Mouse (Mus musculus): ENCODE measurements at regions not wholly inside any gene's neighbourhood (a gene's known extent, or its start where the extent isn't known, plus 50 kb on each side); places are given as distances from the start of the nearest gene placed in this dataset.

DNA sequence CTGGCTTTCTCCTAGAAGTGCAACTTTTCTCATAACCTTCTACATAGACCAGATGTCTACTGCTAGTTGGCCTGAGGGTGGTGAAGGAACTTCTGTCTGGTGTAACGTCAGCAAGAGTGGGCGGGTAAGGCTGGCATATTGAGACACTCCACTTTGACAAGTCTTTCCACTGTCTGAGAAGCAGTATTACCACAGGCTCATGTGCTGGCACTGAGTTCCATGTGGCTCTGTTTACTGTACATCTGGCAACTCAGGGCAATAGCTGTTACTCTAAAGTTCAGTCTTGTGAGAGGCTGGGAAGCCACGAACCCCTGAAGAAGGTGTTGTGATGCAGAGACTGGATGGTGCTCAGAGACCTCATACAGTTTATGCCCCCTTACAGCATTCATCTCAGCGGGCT, 230.7 kb upstream of the Tbx18 start:
- no peak for DNase-seq (ENCODE audit: low spot score in 2 of 2)

DNA sequence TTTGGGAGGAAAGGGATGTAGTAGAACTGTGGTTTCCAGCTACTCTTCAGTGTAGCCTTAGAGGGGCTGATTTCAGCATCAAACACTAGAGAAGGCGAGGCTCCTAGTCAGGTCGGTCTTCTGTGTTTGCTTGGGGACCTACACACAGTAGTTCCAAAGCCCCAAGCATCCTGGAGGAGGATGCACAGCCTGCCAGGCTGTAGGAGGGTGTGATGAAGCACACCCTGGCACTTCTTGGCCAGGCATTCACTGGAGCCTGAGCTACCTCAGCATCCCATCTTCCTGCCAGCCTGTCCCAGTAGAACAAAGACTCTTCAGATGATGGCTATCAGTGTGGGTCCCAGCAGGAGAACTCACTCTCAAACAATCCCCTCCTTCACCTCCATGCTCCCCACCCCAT, 233.4 kb upstream of the Tbx18 start:
- no peak for DNase-seq (ENCODE audit: low spot score in 2 of 2)

DNA sequence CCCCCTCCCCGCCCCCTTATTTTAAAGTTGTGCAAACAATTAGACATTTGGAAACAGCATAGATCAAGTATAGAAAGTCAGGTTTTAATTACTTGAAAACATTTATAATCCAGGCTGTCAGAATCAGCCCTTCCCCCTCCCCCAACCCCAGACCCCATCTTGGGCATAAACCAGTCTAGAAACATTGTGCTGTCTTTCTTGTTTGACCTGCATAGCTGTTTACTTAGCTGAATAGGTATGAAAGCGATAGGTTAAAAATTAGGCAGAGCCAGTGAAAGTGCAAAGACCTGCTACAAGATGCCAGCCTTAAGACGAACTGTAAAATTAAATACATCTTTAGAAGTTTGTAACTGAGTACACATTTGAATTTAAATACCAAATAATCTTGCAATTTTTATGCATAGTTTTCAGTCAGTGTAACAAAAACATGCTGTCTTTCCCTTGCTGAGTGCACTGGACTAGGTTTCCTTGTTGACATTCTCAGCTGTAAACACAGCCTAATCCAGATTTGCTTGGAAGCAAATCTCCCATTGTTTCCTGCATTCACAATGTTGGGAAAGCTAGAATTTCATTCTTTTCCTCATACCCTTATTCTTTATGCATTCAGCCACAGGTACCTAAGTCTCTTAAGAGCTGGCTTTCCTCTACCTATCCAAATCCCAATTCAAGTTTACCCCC, 234.2 kb upstream of the Tbx18 start:
- DNase-seq (ENCODE audit: low spot score in 2 of 2) = no peak

DNA sequence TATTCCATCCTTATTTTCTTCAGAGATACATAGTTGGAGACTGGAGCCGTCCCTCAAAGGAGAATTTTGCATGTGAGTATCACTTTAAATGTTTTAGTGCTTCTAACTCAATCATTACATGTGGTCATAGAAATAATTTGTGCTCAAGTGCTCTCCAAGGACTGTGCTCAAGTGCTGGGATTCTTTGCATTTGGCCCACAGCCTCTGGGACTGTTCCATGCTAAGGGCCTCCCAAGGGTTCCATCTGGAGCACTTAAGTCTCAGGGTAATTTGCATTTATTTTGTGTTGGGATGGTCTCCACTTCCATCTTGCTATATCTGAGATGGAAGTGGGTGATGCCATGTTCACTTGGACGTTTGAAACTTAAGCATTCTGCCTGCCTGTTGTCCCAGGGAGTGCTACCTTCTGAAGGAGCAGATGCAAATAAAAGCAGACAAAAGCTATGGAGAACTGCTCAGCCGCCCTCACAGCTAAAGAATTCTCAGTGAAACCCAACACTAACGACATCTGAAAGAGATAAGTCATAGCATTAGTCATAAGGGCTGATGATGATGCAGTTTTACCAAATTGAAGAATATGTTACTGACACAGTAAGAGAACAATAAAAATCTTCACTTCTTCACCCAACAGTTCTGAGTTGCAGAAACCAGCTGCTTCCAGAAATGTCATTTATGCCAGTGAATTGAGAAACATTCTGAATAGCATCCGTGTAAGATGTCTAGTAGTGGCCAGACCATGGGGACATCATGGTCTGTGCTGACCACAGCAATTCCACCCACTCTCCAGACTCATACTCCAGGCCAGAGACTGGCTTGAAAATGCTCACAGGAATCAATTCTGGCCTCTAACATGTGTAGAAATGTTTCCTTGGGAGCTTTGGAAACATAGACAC, 237.4 kb upstream of the Tbx18 start:
- DNase-seq (ENCODE audit: low spot score in 2 of 2) = no peak

DNA sequence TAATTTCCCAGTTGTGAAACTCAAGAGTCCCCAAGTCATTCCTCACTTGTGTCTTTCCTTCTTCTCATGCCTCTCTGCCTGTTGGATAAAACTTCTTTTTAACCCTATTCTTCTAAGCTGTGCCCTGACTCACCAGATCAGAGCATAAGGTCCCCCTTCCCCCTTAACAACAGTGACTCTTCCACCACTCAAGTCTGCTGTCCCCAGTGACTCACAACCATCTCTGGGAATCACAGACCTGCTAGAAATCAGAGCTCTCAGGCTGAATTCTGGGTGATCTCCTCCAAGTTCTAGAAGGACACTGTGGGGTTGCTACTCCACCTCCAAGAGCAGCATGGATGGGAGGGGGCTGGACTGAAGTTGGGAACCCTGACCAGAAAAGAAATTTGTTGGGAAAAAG, 239.5 kb upstream of the Tbx18 start:
- no peak for DNase-seq (ENCODE audit: low spot score in 2 of 2)

DNA sequence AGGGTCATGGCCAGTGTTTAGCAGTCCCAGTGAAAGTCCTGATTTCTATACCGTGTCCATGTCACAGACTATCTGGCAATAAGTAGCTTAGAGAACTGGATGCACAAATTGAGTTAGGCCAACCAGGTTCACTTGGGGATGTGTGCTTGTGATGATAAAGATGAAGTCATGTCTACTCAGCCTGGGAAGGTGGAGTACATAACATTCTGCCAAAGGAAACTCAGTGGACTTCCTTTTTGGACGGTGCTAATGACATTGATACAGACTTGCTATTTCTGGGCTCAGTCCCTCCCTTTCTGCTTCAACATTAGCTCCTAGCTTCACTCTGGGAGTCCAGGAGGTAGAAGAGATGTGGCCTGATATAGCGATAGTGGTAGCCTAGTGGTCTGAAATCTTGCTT, 240.7 kb upstream of the Tbx18 start:
- no peak for DNase-seq (ENCODE audit: low spot score in 2 of 2)

DNA sequence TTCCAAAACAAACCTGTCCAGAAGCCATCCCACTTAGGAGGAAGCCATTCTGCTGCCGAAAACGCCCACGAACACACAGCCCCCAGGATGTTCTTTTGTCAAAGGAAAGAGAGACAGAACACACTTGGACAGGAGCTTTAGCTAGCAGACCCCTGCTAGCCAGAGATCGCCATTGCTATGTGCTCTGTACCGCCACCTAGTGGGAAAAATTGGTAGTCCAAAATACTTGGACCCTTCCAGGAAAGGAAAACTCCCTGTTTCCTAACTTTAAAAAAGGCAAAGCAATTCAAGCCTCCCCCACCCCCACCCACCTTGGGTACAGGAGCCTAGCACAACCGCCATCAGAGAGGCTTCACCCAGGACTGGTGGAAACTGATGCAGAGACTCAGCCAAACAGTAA, 242.5 kb upstream of the Tbx18 start:
- no peak for DNase-seq (ENCODE audit: low spot score in 2 of 2)

DNA sequence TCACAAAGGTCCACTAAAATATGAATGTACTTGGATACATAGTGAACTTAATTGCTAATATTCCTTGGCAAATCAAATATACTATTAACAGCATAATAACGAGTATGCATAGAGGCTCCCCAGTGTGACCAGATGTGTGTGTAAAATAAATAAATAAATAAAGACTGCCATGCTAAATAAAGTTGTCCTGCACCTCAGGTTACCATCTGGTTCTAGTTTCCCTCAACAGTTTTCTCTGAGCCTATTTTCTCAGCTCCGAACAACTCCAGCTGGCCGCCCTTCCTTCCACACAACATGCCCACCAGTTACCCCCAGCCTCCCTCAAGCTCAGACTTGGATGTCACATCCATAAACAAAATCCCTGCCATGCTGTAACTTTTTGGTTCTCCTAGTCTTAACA, 253.8 kb upstream of the Tbx18 start:
- DNase-seq (ENCODE audit: low spot score in 2 of 2) = peak; percentile 17 to 52

DNA sequence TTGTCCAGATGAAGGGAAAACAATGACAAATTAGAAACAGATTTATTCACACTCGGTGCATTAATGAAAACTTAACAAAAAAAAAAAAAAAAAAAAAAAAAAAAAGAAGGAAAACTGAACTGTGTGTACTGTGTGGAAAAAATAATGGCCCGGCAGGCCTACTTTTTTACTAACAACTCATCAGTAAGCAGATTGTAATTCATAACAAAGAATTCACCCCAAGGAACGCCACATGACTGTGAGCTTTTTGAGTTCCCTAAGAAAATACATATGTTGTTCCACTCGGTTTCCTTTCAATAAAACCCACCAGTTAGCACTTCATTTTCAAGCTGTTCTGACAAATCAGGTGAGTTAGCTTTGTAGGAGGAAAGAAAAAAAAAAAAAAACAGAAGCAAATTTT, 254.4 kb upstream of the Tbx18 start:
- DNase-seq (ENCODE audit: low spot score in 2 of 2) = peak in 1 of 2 experiments; percentile 10

DNA sequence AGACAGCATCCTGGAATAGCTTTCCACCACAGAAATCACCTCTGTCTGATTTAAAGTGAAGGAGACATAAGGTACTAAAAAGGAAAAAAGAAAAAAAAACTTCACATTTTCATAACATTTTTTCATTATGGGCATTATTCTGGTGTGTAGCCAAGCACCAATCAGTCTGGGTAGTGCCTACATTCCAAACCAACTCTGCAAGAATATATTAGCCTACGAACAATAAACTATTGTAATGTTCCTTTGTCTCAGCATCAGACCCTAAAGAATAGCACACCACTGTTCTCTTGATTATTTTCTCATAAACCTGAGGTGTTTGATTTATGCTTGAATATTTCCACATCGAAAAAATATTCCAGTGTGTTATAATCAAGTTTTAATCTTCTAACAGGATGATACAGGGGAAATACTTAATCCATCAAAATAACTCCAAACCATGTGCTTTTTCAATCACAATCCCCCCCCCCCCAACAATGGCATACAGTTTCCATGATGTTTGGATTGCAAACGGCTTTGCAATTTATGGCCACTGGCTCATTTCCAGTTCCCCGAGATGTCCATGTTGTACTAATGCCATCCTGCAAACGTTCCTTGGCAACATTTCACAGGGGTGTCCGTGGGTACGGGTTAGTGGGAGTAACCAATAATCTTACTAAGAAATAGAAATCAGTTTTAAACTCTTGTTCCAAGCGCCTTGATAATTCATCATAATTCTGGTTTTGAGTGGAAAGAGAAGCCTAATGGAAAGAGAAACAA, 275.1 kb upstream of the Tbx18 start:
- no peak for DNase-seq (ENCODE audit: low spot score in 2 of 2)

DNA sequence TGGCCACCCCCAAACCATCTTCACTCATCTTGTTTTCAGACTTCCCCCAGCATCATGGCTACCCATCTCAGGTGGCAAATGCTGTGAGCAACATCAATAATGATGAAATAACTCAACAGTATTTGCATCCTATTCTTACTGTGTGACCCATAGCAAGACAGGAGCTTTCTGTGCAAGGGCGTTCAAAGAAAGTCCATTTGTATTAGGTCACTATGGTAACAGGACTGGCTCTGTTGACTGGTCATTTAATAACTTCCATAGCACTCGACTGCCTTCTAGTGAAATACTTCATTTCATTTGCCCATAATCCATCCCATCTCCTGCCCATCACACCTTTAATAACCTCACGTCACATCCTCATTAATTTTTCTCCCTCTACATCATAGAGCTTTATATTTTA, 292.7 kb upstream of the Tbx18 start:
- DNase-seq (ENCODE audit: low spot score in 2 of 2) = no peak

DNA sequence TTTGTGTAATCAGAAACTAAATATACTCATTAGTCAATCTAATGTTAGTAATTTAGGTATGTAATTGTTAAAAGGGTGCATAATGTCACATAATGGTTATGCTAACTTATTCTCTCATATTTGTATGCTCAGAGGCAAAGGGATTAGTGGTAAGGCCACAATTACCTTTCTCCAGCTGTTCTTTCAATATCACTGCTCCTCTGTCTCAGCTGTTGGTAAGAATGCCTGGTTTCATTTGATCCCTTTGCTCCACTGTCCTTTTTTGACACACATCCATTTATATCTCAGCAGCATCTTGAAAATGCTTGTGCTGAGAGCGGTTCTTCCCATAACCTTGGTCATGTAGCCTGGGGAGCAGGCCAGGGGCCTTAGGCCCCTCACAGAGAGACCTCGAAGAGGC, 294.9 kb upstream of the Tbx18 start:
- DNase-seq (ENCODE audit: low spot score in 2 of 2) = no peak

DNA sequence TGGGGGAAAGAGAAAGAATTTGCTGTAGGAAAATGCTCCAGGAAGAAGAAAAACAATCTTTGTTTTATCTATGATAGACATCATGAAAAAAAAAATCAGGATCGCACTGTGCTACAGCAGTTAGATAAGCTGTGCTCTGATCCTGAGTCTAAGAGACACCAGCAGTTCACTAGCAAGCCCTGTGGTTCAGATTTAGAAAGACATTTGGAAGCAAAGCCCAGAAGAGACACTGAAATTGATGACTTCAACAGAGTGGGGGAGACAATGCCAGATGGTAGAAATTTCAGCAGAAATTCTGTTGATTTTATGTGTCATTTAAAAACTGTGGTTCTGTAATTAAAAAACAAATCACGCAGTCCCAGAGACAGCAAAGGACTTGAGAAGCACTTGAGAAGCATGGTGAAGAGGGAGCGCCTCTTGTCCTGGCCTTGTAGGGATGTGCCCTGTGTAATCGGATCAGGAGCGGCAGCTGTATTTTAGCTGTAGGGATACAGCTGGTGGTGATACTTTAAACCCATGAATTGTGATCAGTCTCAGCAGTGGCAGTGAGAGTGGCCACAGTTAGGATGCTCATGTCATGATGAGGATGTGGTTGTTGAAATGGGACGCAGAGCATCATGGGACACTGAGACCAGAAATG, 296.4 kb upstream of the Nt5e start:
- peak; percentile 11 to 59 for DNase-seq (ENCODE audit: low spot score in 2 of 2)

DNA sequence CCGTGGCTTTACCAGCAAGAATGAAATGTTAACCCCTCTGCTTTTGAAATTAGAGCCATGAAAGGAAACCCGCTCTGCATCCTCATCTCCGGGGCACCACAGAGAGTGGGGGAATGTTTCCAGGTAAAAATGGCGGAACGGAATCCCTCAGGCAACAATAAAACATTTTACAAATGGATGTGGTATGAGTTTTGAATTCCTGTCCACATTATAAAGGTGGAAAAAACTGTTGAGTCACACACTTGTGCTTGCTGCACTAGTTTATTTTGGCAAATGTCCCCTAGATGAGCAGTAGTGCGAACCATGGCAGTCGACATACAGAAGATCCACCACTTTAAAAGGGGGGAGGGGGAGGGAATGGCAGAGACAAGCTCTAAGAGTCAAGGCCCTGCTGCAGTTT, 289.4 kb upstream of the Nt5e start:
- DNase-seq (ENCODE audit: low spot score in 2 of 2) = no peak

DNA sequence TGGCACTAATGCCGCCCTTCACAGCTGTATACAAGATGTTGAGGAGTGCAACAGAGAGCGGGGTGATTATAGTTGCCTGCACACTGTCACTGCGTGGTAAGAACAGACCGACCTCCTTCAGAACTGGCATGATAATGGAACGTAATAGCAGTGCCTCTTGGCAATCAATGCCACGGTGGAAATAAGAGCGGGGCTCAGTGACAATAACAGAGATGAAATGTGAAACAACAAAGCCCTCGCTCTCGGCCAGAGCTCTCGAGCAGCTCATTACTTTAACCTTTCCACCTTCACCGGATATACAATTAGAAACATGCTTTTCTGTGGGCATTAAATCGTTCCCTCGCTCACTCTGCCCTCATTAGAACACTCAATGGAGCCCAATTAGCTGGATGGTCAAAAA, 277.7 kb upstream of the Nt5e start:
- DNase-seq (ENCODE audit: low spot score in 2 of 2) = no peak

DNA sequence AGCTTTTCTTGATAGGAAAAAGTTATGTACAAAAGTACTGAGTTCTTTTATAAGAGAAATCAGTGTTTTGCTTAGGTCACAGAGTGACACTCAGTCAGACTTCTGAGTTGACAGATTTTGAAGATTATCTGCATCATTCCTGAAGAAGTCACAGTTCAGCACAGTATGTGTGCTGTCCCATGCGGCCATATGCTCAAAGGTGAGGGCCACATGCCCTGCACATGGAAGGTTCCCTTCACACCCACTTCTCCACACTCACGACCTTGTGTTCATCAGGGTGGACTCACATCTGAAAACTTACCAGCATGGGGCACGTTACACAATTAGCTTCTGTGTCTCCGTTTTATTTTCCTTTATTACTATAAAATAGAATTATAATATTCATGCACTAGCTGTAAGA, 277.2 kb upstream of the Nt5e start:
- no peak for DNase-seq (ENCODE audit: low spot score in 2 of 2)

DNA sequence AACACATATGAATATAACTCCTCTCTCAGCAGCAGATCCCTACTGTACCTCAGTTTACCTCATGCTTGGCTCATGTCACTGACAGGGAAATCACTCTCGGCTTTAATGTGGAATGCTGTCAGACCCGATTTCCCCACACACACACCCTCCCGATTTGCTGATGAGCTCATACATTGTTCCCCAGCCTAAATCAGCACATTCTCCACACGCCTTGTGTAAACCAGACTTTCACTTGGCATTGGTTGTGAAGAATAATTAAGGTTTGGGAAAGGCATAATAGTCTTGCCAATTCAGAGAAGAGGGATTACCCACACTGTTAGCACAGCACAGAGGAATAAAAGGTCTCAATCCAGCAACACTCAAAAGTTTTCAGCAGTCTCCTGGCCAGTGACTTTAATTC, 268.4 kb upstream of the Nt5e start:
- DNase-seq (ENCODE audit: low spot score in 2 of 2) = peak in 1 of 2 experiments; percentile 27

DNA sequence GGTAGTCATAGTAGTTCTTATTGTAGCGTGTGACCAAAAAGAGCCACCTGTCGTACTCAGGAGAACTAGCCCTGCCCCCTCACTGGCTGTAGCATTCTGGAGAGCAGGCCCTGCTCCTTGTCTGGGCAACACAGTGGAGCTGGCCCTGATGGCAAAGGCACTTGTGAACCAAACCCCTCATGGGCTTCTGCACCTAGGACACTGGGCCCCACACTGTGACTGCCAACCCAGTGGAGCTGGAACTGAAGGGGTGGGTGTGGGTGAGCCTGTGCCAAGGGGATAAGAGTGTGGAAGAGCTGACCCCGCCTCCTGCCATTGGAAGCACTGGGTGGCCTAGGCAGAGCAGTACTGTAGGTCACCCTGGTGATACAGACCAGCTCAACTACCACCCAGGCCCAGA, 268.0 kb upstream of the Nt5e start:
- no peak for DNase-seq (ENCODE audit: low spot score in 2 of 2)

DNA sequence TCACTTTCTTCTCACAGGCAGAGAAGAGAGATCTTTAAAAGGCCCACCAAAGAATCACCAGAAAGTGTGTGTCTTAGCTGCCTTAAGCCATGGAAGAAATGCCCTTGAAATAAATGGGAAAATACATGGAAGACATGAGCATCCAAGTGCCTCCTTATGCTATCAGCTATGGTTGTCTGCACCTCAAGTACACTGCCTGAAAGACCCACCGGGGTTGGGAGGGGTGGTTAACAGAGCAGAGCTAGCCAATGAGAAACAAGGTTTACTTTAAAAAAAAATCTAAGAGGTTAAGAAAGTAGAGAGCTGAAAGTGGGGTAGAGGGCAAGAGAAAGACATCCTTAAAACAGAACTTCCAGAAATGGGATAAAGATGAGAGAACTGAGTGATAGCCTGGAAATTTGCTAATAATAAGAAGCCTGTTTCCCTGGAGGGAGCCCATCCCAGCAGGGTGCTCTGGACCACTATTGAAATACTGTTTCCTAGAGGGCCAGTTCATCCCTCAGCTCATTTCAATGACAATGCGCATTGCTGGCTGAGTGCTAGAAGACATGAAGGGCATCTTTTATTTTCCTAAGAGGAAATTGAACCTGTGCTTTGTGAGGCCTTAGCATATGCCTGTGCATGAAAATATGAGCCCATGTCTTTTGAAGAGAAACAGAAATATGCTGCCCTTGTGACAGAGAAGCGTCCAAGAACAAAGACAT, 262.9 kb upstream of the Nt5e start:
- no peak for DNase-seq (ENCODE audit: low spot score in 2 of 2)

DNA sequence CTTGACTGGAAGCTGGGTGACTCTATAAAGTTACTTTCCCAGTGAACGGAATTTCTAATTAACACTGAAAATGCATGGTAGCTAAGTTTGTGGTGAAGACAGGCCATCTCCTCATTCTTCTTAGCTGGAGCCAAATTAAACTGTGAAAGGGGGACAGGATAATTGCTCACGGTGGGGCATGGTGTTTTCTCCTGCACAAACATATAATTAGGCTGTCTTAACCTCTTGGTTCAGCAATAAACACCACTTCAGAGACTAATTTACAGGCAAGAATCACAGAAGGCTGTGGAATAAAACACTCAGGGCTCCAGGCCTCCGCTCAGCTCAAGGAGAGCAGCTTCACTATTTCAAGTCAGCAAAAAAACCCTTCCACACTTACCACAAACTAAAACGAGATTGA, 261.9 kb upstream of the Nt5e start:
- no peak for DNase-seq (ENCODE audit: low spot score in 2 of 2)

DNA sequence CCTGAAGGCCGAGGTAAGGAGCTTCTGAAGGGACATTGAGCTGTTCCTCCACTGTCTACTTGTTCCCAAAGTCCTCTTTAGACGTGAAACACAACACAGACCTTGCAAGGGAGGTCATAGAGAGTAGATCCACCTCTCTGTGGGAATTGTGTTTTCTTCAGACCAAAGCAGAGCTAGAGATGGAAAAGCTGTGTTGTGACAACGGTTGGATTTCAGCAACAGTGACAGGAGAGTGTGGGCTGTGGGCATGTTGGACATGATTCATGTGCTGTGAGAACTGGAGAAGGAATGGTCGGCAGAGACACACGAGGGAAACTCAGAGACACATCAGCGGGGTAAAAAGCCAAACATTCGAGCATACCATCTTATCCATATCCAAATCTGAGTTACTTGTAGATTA, 261.2 kb upstream of the Nt5e start:
- no peak for DNase-seq (ENCODE audit: low spot score in 2 of 2)
